Mouse (Mus musculus): ENCODE measurements around the gene Edem3. TPM values are rescaled to one million over a fixed set of nuclear protein-coding genes. Genes with fewer than 3 reads are reported as not detected.

The Edem3 gene
- polyA plus RNA-seq, 1 experiment from 2014 or later, result 10.1 TPM

DNA sequence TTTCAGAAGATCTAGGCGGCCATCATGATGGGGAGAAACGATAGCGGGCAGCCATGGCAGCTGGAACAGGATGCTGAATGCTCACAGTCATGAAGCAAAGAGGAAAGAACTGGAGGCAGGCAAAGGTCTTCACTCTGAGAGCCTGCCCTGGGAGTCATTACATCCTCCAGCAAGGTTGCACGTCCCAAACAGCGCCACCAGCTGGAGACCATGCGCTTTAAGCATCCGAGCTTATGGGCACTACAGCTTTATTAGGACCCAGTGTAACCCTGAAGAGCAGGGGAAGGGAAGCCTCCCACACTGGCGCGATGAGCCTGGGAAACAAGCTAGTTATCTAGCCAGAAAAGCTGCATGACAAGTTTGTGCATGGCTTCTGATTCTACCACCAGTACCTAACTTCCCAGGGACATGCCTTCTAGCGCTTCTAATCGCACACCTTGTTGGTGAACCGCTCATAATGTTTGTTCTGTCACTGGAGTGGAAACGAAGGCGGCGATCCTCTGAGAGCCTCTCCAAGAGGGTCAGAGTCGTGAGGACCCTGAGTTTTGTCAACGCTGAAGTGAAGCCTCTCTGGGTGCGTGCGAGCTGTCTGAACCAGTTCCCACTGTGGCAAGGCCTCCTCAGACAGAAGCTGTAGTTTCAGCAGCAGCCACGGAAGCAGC lies 106.3 kb downstream of the Edem3 start:
- peak; percentile 21 for DNase-seq (ENCODE audit: low spot score)
- 55% methylated on average over 20 of the region's 20 CpGs for WGBS
- Histone ChIP-seq H3K36me3 (ENCODE audit: insufficient read depth, low read length) (no peaks in the 10 kb centered on the region), H3K9me3 (ENCODE audit: low read length) (no peaks in the 10 kb centered on the region), H3K4me2 (replicated peaks; ENCODE audit: low read depth, low read length) (no peak overlapping the region), H3K4me1 (ENCODE audit: insufficient read depth, low read depth, low read length) (no peaks in the 10 kb centered on the region; the same call in 1 of the 2 replicates), H3K27ac (ENCODE audit: low read length) (no peak overlapping the region), H3K4me3 (ENCODE audit: low read depth, low read length) (no peak overlapping the region), H3K9ac (replicated peaks; ENCODE audit: low read depth) (no peak overlapping the region), H3K27me3 (replicated peaks; ENCODE audit: insufficient read depth, low read length) (no peaks in the 10 kb centered on the region)
- TF ChIP-seq EP300 (IDR thresholded peaks at IDR 0.05) (no peak), CTCF (IDR thresholded peaks at IDR 0.05) (peak; percentile 58)
- ATAC-seq, result no peak

DNA sequence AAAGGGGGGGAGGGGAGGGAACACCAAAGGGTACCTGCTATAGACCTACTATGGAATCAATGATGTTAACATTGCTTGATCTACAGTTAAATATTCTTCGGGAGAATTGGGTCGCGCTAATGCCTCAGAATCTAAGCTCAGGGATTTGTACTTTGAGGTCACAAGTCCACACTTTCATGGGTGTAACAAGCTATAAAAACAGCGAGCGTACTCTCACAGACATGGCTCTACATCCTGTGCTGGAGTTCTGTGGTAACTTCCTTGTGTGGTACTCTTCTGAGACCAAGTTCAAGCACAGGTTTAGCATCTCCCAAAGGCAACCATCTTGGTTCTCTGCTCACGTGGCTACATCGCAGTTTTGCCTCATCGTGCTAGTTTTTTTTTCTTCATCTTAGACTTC lies 106.9 kb downstream of the Edem3 start:
- Histone ChIP-seq H3K4me2 (replicated peaks; ENCODE audit: low read depth, low read length) (no peak overlapping the region), H3K9ac (replicated peaks; ENCODE audit: low read depth) (no peak overlapping the region), H3K27me3 (replicated peaks; ENCODE audit: insufficient read depth, low read length) (no peaks in the 10 kb centered on the region), H3K36me3 (ENCODE audit: insufficient read depth, low read length) (no peaks in the 10 kb centered on the region), H3K4me3 (ENCODE audit: low read depth, low read length) (no peak overlapping the region), H3K9me3 (ENCODE audit: low read length) (no peaks in the 10 kb centered on the region), H3K4me1 (ENCODE audit: insufficient read depth, low read depth, low read length) (no peaks in the 10 kb centered on the region; the same call in 1 of the 2 replicates), H3K27ac (ENCODE audit: low read length) (no peak overlapping the region)
- DNase-seq (ENCODE audit: low spot score) (no peak), ATAC-seq (no peak)
- 90% methylated on average over 8 of the region's 8 CpGs for WGBS
- TF ChIP-seq EP300 (IDR thresholded peaks at IDR 0.05) (no peak), CTCF (IDR thresholded peaks at IDR 0.05) (no peak)

DNA sequence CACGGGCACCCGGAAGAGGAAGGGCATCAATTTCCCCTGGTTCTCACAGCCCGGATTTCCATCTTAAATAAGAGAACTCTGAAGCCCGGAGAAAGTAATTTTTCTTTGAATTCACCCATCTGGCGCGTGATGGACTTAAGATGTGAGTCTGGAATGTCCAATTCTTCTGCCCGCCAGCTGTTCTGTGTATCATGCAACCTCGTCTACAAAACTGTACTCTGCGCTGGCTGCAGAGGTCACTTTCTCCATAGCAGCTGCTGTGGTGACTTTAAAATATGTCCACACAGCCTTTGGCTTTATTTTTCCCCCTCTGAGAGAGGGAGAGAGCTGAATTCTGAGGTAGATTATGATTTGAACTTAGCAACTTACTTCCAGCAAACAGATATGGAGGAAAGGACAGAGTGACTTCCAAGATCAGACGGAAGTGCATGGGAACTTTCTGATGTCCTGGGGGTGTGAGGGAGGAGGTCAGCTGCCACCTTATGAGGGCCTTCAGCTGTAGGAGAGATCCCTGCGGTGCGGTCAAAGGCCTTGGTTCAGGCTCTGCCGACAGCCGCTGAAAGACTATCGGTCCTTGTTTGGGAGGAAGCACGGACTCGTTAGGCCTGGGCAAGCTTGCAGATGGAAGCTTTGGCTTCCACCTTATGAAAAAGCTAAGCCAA lies 108.1 kb downstream of the Edem3 start:
- Histone ChIP-seq H3K4me1 (ENCODE audit: insufficient read depth, low read depth, low read length) (no peaks in the 10 kb centered on the region; the same call in 1 of the 2 replicates), H3K9me3 (ENCODE audit: low read length) (no peaks in the 10 kb centered on the region), H3K27me3 (replicated peaks; ENCODE audit: insufficient read depth, low read length) (no peaks in the 10 kb centered on the region), H3K4me2 (replicated peaks; ENCODE audit: low read depth, low read length) (no peak overlapping the region), H3K4me3 (ENCODE audit: low read depth, low read length) (no peak overlapping the region), H3K36me3 (ENCODE audit: insufficient read depth, low read length) (no peaks in the 10 kb centered on the region), H3K9ac (replicated peaks; ENCODE audit: low read depth) (no peak overlapping the region), H3K27ac (ENCODE audit: low read length) (peak overlapping the region; percentile 68)
- peak; percentile 91 for ATAC-seq
- WGBS, result 47% methylated on average over 17 of the region's 17 CpGs
- DNase-seq (ENCODE audit: low spot score), result peak; percentile 90
- TF ChIP-seq EP300 (IDR thresholded peaks at IDR 0.05) (no peak; the same call in 1 of the 2 replicates), CTCF (IDR thresholded peaks at IDR 0.05) (0 out of 2 replicates have a peak, but pooled peaks have one; percentile 5)

DNA sequence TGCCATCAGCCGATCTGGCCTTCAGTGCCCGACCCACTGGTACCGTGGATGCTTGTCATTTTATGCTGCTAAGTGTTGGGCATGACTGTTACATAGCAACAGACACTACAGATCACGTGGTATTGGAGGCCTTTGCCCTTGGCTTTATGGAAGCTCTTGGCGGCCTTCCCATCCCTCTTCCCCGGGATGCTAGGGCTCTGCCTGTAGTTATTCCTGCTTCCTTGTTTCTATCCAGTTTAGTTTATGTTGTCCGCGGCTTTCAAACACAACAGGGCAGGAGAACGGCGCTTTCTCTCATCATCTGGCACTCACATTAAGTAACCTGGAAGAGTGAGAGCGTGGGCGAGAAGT lies 108.6 kb downstream of the Edem3 start:
- no peak for TF ChIP-seq CTCF (IDR thresholded peaks at IDR 0.05)
- Histone ChIP-seq H3K27ac (ENCODE audit: low read length) (peak overlapping the region; percentile 68), H3K9ac (replicated peaks; ENCODE audit: low read depth) (no peak overlapping the region), H3K27me3 (replicated peaks; ENCODE audit: insufficient read depth, low read length) (no peaks in the 10 kb centered on the region), H3K4me3 (ENCODE audit: low read depth, low read length) (no peak overlapping the region), H3K36me3 (ENCODE audit: insufficient read depth, low read length) (no peaks in the 10 kb centered on the region), H3K4me1 (ENCODE audit: insufficient read depth, low read depth, low read length) (no peaks in the 10 kb centered on the region; the same call in 1 of the 2 replicates), H3K9me3 (ENCODE audit: low read length) (no peaks in the 10 kb centered on the region), H3K4me2 (replicated peaks; ENCODE audit: low read depth, low read length) (no peak overlapping the region)
- ATAC-seq (peak; percentile 85), DNase-seq (ENCODE audit: low spot score) (peak; percentile 77)
- WGBS, result 58% methylated on average over 12 of the region's 12 CpGs

DNA sequence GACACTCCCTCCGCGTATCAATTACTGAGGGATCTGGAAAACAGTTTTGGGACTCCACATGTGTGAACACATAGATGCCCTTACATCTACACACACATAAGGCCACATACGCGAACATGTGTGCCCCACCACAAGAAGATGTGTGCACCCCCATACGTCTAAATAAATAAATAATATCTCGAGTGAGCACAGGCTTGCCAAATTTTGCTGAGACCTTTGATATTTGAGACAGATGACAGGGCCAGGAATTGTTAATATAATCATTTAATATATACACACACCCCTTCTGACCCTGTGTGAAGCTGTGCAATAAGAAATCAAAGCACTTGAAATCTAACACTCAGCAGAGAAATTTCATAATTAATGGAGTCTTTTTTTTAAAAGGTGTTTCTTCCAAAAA lies 109.2 kb downstream of the Edem3 start:
- Histone ChIP-seq H3K27me3 (replicated peaks; ENCODE audit: insufficient read depth, low read length) (no peaks in the 10 kb centered on the region), H3K4me3 (ENCODE audit: low read depth, low read length) (no peak overlapping the region), H3K4me1 (ENCODE audit: insufficient read depth, low read depth, low read length) (no peaks in the 10 kb centered on the region; the same call in 1 of the 2 replicates), H3K9ac (replicated peaks; ENCODE audit: low read depth) (no peak overlapping the region), H3K9me3 (ENCODE audit: low read length) (no peaks in the 10 kb centered on the region), H3K36me3 (ENCODE audit: insufficient read depth, low read length) (no peaks in the 10 kb centered on the region), H3K27ac (ENCODE audit: low read length) (no peak overlapping the region), H3K4me2 (replicated peaks; ENCODE audit: low read depth, low read length) (no peak overlapping the region)
- no peak for TF ChIP-seq CTCF (IDR thresholded peaks at IDR 0.05)
- no peak for TF ChIP-seq EP300 (IDR thresholded peaks at IDR 0.05)
- ATAC-seq (no peak), DNase-seq (ENCODE audit: low spot score) (no peak)
- WGBS, result 66% methylated on average over 6 of the region's 6 CpGs

Other genes with a start within 250 kb of the Edem3 start
- gene Fam129a, start 184.2 kb upstream of the Edem3 start, polyA plus RNA-seq (2015; fragmentation: Nextera tagmentation; extraction: Ambion mirVana), result 12.9 and 13.1 TPM in 2 replicates